Mouse (Mus musculus): ENCODE measurements at regions not wholly inside any gene's neighbourhood (a gene's known extent, or its start where the extent isn't known, plus 50 kb on each side); places are given as distances from the start of the nearest gene placed in this dataset.
A peak's percentile ranks its signal among the peaks of the same experiment; 100 is the strongest.

DNA sequence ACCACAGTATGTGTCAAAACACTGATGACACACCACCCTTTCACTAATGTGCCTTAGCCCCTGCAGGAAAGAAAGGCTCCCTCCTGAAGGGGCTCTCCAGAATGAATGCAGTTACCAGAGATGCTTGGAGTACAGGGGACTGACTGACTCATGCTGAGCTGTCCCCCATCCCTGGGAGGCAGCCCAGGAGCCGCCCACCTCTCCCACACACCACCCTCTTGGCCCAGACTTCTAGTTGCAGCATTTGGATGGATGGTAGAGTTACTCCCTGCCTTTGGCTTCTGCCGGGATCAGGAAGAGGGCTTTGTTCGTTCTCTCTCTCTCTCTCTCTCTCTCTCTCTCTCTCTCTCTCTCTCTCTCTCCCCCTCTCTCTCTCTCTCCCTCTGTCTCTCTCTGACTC lies 53.4 kb upstream of the Jun start:
- Histone ChIP-seq H3K27ac (ENCODE audit: low read depth, low read length) (no peak overlapping the region), H3K4me3 (ENCODE audit: low read depth, low read length) (no peak overlapping the region), H3K36me3 (ENCODE audit: control insufficient read depth, insufficient read depth, low read length) (no peaks in the 10 kb centered on the region), H3K4me1 (replicated peaks; ENCODE audit: control insufficient read depth, insufficient read depth, low read length) (no peaks in the 10 kb centered on the region), H3K27me3 (ENCODE audit: control insufficient read depth, insufficient read depth, low read length) (no peaks in the 10 kb centered on the region), H3K4me2 (replicated peaks; ENCODE audit: low read depth, low read length) (no peak overlapping the region), H3K9ac (ENCODE audit: low read depth, low read length) (no peak overlapping the region), H3K9me3 (ENCODE audit: control insufficient read depth, low read length) (no peaks in the 10 kb centered on the region)
- WGBS = 44% methylated on average over 3 of the region's 3 CpGs
- ATAC-seq (ENCODE audit: low FRiP score) = no peak
- no peak for DNase-seq (ENCODE audit: low spot score)

DNA sequence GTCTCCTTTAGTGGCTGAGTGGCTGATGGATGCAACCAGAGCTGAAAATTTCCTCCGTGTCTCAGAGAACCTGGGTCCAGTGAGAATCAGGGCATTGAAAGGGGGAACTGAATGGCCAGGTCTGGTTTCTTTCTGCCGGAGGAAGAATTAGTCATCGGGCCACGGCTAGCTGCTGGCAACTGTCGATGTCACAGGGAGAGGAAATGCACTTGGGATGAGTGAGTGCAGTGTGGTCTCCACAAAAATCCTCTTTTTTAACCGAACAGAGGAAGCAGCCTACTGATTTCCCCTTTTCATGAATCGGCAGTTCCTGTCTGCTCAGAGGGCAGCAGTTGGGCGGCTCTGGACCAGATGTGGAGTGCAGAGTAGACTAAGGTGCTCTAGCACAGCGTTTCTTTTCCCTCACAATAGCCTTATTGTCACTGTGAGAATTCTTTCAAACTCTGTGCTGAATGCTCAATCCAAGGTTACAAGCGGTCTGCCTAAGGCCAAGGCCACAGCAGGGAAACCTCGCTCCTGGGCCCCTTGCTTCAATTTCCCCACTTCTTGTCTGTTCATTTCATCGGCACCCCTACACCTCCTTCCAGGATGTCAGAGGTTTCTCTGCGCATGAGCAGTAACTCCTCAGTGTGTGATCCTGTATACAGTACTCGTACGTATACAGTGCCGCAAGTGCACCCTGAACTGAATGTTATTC lies 54.1 kb upstream of the Jun start:
- WGBS = 38% methylated on average over 16 of the region's 16 CpGs
- Histone ChIP-seq H3K27me3 (ENCODE audit: control insufficient read depth, insufficient read depth, low read length) (no peaks in the 10 kb centered on the region), H3K4me2 (replicated peaks; ENCODE audit: low read depth, low read length) (no peak overlapping the region), H3K9ac (ENCODE audit: low read depth, low read length) (no peak overlapping the region), H3K27ac (ENCODE audit: low read depth, low read length) (no peak overlapping the region), H3K4me3 (ENCODE audit: low read depth, low read length) (no peak overlapping the region), H3K36me3 (ENCODE audit: control insufficient read depth, insufficient read depth, low read length) (no peaks in the 10 kb centered on the region), H3K4me1 (replicated peaks; ENCODE audit: control insufficient read depth, insufficient read depth, low read length) (no peaks in the 10 kb centered on the region), H3K9me3 (ENCODE audit: control insufficient read depth, low read length) (no peaks in the 10 kb centered on the region)
- peak; percentile 30 for DNase-seq (ENCODE audit: low spot score)
- ATAC-seq (ENCODE audit: low FRiP score) = peak; percentile 39; the same call in 1 of the 2 replicates

DNA sequence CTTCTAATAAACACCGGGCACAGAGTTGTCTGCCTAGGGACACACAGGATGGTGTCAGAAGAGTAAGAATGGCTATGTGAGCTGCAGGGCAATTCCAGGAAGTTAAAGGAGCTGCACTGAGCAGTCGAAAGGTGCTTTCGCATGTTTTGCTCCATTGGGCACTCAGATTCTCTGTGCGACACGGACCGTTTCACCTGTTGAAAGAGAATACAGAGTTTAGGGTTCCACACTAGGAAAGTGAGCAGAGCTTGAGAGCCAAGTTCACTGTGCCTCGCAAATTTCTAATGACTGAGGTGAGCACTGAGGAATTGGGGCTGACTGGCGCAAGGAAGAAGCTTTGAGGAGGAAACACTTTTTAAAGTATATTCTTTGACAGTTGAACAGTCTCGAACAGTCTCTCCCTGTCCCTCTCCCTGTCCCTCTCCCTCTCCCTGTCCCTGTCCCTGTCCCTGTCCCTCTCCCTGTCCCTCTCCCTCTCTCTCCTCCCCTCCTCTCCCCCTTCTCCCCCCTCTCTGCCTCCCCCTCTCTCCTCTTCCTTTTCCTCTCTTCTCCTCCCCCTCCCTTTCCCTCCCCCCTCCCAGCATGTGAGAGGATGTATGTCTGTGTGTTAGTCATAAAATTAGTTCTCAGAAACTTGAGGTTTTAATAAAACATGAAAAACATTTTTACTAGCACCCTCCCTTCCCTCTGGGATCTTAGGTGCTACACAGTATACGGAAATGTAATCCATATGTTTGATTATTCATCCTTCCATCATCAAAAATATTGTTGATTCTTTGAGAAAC lies 55.1 kb upstream of the Jun start:
- H3K9ac ChIP-seq (ENCODE audit: low read depth, low read length) = no peak overlapping the region
- H3K27ac ChIP-seq (ENCODE audit: low read depth, low read length) = no peak overlapping the region
- no peaks in the 10 kb centered on the region for H3K9me3 ChIP-seq (ENCODE audit: control insufficient read depth, low read length)
- ATAC-seq (ENCODE audit: low FRiP score) = no peak
- WGBS = 66% methylated on average over 10 of the region's 10 CpGs
- no peaks in the 10 kb centered on the region for H3K27me3 ChIP-seq (ENCODE audit: control insufficient read depth, insufficient read depth, low read length)
- H3K4me1 ChIP-seq (replicated peaks; ENCODE audit: control insufficient read depth, insufficient read depth, low read length) = no peaks in the 10 kb centered on the region
- H3K36me3 ChIP-seq (ENCODE audit: control insufficient read depth, insufficient read depth, low read length) = no peaks in the 10 kb centered on the region
- H3K4me3 ChIP-seq (ENCODE audit: low read depth, low read length) = no peak overlapping the region
- H3K4me2 ChIP-seq (replicated peaks; ENCODE audit: low read depth, low read length) = no peak overlapping the region
- DNase-seq (ENCODE audit: low spot score) = no peak

DNA sequence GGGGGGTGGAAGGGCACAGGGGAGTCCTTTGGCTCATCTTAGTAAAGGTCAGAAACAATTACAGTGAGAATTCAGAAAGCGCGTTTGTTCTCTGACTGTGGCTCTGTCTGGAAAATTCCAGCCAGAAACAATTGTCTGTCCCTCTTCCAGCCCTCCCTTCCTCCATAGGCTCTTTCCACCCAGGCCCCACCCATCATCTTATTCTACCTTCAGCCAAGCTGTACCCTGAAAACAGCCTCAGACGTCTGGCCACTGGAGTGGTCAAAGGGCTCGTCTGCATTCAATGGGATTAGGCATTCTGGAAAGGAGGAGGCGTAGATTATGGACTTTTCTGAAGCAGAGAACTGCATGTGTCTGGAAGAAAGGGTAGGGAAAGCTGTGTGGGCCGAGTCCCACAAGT lies 56.8 kb upstream of the Jun start:
- DNase-seq (ENCODE audit: low spot score) = no peak
- Histone ChIP-seq H3K9ac (ENCODE audit: low read depth, low read length) (no peak overlapping the region), H3K27ac (ENCODE audit: low read depth, low read length) (no peak overlapping the region), H3K36me3 (ENCODE audit: control insufficient read depth, insufficient read depth, low read length) (no peaks in the 10 kb centered on the region), H3K27me3 (ENCODE audit: control insufficient read depth, insufficient read depth, low read length) (no peaks in the 10 kb centered on the region), H3K4me1 (replicated peaks; ENCODE audit: control insufficient read depth, insufficient read depth, low read length) (no peaks in the 10 kb centered on the region), H3K4me3 (ENCODE audit: low read depth, low read length) (no peak overlapping the region), H3K9me3 (ENCODE audit: control insufficient read depth, low read length) (no peaks in the 10 kb centered on the region), H3K4me2 (replicated peaks; ENCODE audit: low read depth, low read length) (no peak overlapping the region)
- ATAC-seq (ENCODE audit: low FRiP score) = peak; percentile 44
- WGBS = 54% methylated on average over 6 of the region's 6 CpGs

DNA sequence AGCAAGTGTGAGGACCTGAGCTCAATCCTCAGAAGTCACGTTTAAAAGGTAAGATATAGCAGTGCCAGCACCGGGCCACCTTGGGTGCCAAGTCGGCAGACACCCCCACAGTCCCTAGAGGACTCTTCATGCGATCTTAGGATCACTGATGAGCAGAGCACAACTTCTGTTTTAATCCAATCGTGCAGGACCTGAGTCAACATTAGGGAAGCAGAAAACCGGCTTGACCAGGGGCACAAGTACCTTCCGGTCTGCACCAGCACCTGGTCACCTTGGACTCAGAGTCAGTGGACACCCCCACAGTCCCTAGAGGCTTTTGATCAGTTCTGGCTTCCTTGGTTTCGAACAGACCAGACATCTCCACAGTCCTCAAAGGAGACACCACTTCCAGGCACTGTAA lies 58.8 kb upstream of the Jun start:
- H3K4me3 ChIP-seq (ENCODE audit: low read depth, low read length) = no peak overlapping the region
- no peaks in the 10 kb centered on the region for H3K36me3 ChIP-seq (ENCODE audit: control insufficient read depth, insufficient read depth, low read length)
- no peaks in the 10 kb centered on the region for H3K27me3 ChIP-seq (ENCODE audit: control insufficient read depth, insufficient read depth, low read length)
- no peak overlapping the region for H3K9ac ChIP-seq (ENCODE audit: low read depth, low read length)
- no peaks in the 10 kb centered on the region for H3K4me1 ChIP-seq (replicated peaks; ENCODE audit: control insufficient read depth, insufficient read depth, low read length)
- no peaks in the 10 kb centered on the region for H3K9me3 ChIP-seq (ENCODE audit: control insufficient read depth, low read length)
- H3K27ac ChIP-seq (ENCODE audit: low read depth, low read length) = no peak overlapping the region
- ATAC-seq (ENCODE audit: low FRiP score) = no peak
- no peak overlapping the region for H3K4me2 ChIP-seq (replicated peaks; ENCODE audit: low read depth, low read length)
- DNase-seq (ENCODE audit: low spot score) = no peak
- 91% methylated on average over 8 of the region's 8 CpGs for WGBS

DNA sequence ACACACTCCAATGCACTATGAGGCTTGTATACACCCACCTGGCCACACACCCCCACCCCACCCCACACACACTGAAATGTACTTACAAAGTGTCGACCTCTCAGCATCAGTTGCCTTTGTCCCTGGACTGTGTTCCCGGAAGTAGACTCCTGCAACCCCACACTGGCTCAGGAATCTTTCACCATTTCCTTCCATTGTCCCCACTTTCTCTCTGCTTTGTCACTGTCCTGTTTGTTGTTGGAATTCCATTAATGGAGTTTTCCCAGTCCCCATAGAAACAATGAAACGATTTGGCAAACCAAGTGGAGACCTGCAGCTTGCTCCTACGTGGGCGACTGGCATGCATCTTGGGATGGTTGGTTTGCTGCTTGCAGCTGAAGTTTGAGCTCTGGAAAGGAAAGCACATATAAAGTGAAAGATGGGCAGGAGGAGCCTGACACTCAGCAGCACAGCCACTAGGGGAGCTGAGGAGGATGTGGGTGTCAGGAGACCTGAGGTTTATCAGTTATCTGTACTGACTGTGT lies 65.2 kb upstream of the Jun start:
- Histone ChIP-seq H3K27me3 (ENCODE audit: control insufficient read depth, insufficient read depth, low read length) (no peaks in the 10 kb centered on the region), H3K4me1 (replicated peaks; ENCODE audit: control insufficient read depth, insufficient read depth, low read length) (no peaks in the 10 kb centered on the region), H3K9ac (ENCODE audit: low read depth, low read length) (no peak overlapping the region), H3K4me3 (ENCODE audit: low read depth, low read length) (no peak overlapping the region), H3K36me3 (ENCODE audit: control insufficient read depth, insufficient read depth, low read length) (no peaks in the 10 kb centered on the region), H3K27ac (ENCODE audit: low read depth, low read length) (no peak overlapping the region), H3K9me3 (ENCODE audit: control insufficient read depth, low read length) (no peaks in the 10 kb centered on the region), H3K4me2 (replicated peaks; ENCODE audit: low read depth, low read length) (no peak overlapping the region)
- ATAC-seq (ENCODE audit: low FRiP score) = no peak
- DNase-seq (ENCODE audit: low spot score) = no peak
- WGBS = 41% methylated on average over 5 of the region's 5 CpGs

DNA sequence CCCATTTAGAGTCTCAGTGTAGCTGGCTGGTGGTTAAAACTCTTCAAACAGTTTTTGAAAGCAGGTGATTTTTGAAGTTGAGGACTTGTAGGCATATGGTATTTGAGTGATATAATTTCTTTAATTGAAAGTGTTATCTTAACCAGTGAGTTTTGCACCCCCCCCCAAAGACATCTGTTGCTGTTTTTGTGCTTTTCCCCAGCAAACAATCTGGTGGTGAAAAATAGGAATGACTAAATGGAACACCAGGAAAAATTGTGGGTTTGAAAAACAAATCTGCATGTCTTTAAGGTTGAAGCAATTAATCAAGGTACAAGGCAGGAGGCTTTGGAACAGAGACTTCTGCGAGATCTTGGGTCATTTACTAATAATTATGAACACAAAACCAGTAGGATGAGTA lies 68.9 kb upstream of the Jun start:
- H3K36me3 ChIP-seq (ENCODE audit: control insufficient read depth, insufficient read depth, low read length) = no peaks in the 10 kb centered on the region
- no peaks in the 10 kb centered on the region for H3K9me3 ChIP-seq (ENCODE audit: control insufficient read depth, low read length)
- H3K9ac ChIP-seq (ENCODE audit: low read depth, low read length) = no peak overlapping the region
- no peak overlapping the region for H3K27ac ChIP-seq (ENCODE audit: low read depth, low read length)
- 79% methylated on average over 1 of the region's 1 CpGs for WGBS
- DNase-seq (ENCODE audit: low spot score) = no peak
- H3K4me2 ChIP-seq (replicated peaks; ENCODE audit: low read depth, low read length) = no peak overlapping the region
- no peaks in the 10 kb centered on the region for H3K4me1 ChIP-seq (replicated peaks; ENCODE audit: control insufficient read depth, insufficient read depth, low read length)
- no peaks in the 10 kb centered on the region for H3K27me3 ChIP-seq (ENCODE audit: control insufficient read depth, insufficient read depth, low read length)
- no peak overlapping the region for H3K4me3 ChIP-seq (ENCODE audit: low read depth, low read length)
- ATAC-seq (ENCODE audit: low FRiP score) = no peak

DNA sequence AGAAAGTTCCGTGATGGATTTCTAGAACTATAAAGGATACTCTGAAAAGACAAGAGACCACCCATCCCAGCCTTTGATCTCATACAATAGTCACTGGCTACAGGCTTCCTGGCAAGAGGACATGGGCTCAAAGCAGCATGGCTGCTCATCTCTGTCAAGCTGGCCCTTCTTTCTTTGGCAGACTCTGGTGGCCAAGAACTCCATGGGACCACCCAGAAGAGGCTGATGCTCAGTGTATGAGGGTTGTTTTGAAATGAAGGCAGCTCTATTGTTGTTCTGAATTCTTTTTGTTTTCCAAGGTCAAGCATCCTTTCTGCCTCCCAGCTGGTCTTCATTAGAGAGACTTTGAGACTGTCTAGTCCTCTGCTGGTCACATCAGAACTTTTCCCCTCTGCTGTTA lies 73.3 kb upstream of the Jun start:
- Histone ChIP-seq H3K9ac (ENCODE audit: low read depth, low read length) (no peak overlapping the region), H3K27me3 (ENCODE audit: control insufficient read depth, insufficient read depth, low read length) (no peaks in the 10 kb centered on the region), H3K36me3 (ENCODE audit: control insufficient read depth, insufficient read depth, low read length) (no peaks in the 10 kb centered on the region), H3K4me1 (replicated peaks; ENCODE audit: control insufficient read depth, insufficient read depth, low read length) (no peaks in the 10 kb centered on the region), H3K9me3 (ENCODE audit: control insufficient read depth, low read length) (no peaks in the 10 kb centered on the region), H3K27ac (ENCODE audit: low read depth, low read length) (no peak overlapping the region), H3K4me2 (replicated peaks; ENCODE audit: low read depth, low read length) (no peak overlapping the region), H3K4me3 (ENCODE audit: low read depth, low read length) (no peak overlapping the region)
- ATAC-seq (ENCODE audit: low FRiP score) = no peak
- 76% methylated on average over 1 of the region's 1 CpGs for WGBS
- no peak for DNase-seq (ENCODE audit: low spot score)

DNA sequence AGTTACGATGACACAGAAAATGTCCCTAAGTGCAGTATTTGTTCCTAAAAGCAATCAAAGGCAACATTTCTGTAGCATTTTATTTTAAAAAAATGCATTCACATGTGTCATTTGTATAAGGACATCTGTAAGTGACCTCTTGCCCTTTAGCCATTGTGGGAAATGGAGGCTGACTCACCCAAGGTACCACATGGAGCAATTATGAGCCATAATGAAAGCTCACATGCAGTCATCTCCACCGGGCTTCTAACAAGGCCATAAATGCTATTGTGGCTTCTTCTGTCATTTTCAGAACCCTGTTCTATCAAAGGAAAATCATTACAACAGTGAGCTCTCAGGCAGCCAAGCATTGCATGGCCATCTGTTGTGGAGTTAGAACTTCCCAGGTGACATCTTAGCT lies 75.9 kb upstream of the Jun start:
- Histone ChIP-seq H3K4me2 (replicated peaks; ENCODE audit: low read depth, low read length) (no peak overlapping the region), H3K36me3 (ENCODE audit: control insufficient read depth, insufficient read depth, low read length) (no peaks in the 10 kb centered on the region), H3K9ac (ENCODE audit: low read depth, low read length) (no peak overlapping the region), H3K27me3 (ENCODE audit: control insufficient read depth, insufficient read depth, low read length) (no peaks in the 10 kb centered on the region), H3K9me3 (ENCODE audit: control insufficient read depth, low read length) (no peaks in the 10 kb centered on the region), H3K4me1 (replicated peaks; ENCODE audit: control insufficient read depth, insufficient read depth, low read length) (no peaks in the 10 kb centered on the region), H3K4me3 (ENCODE audit: low read depth, low read length) (no peak overlapping the region), H3K27ac (ENCODE audit: low read depth, low read length) (no peak overlapping the region)
- WGBS = 90% methylated on average over 2 of the region's 2 CpGs
- ATAC-seq (ENCODE audit: low FRiP score) (no peak), DNase-seq (ENCODE audit: low spot score) (no peak)
